Mouse (Mus musculus) activated CD4-positive, CD25-positive, alpha-beta regulatory T cell, adult 4 months (primary cell): Measurements from ENCODE around the gene Cep95. TPM values are rescaled to one million over a fixed set of nuclear protein-coding genes. Genes with fewer than 3 reads are reported as not detected.
"Not testable (repeated sequence)": the region's sequence is repeated elsewhere in the genome, so short reads cannot be mapped to it uniquely, and the experiment has no call there.

ENCODE experiments used
- ATAC-seq: one replicate; pipeline ENCODE4 v1.8.0; 2017
- polyA plus RNA-seq, 2 experiments: library from polyadenylated mRNA; unstranded; fragments of 100-300 nt; shearing (Covaris generic); gene quantifications; one replicate each; pipeline ENCODE4 v1.2.1; 2017

Cep95 gene
- polyA plus RNA-seq, 2 experiments from 2014 or later: 26.9 to 33.3 TPM

DNA sequence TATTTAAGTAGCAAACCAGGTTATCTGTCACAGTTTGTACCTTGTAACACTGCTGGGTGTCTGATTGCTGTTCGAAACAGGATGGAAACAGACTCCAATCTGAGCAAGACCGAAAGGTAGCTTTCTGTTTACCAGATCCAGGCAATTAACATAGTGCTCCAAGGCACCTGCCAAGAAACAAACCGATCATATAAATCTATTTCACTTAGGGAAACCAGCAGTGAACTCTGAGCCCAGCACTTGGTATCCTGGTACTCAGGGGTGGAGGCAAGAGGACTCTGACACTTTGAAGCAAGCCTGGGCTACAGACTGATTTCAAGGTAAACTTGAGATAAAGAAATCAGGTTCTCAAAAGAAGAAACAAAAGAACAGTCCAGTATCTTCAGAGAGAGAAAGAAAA, 11.7 kb upstream of the Cep95 start:
- no peak for ATAC-seq

DNA sequence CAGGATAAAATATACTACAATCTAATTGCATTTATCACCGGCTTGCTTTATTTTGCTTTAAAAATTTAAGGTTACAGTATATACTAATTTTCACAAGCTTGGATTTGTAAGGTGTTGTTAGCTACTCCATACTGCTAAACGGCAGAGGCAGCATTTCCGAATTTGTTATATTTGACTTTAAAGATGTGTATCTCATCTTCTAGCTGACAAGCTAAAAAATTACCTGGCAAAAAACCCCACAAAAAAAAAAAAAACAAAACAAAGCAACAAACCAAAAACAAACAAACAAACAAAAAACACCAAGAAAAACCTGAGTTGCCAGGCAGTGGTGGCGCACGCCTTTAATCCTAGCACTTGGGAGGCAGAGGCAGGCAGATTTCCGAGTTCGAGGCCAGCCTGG, 10.9 kb upstream of the Cep95 start:
- no peak for ATAC-seq

DNA sequence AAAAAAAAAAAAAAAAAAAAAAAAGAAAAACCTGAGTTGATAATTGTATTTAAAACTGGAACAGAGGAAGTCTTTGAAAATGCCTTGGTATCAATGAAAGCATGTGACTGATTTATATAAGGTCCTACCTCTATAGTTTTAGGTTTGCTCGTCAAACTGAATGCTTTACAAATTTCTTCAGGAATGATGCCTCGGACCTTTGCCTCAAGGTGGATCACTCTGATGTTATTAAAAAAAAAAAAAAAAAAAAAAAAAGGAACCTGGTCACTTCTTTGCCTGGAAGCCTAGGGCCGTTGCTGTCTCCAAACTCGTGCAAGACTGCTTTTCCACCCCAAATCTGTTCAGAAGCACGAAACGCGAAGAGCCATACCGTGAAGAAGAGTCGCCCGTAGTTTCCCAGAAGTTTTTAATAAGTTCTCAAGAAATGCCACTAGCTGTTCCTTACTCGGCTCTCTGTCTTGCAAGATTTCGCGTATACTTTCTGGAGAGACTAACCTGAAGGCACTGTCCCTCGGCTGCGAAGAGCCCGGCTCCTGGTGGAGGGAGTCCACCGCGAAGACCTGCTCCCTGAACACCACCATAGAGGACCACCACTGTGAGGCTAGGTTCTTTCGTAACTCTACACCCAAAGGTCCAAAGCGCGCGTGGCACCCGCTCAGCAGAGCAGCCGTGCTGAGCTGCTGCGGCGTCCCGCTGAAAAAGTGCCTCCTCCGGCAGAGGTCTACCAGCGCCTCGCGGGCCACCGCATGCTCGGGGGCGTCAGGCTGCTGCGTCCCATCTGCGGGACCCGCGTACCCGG, 10.3 kb upstream of the Cep95 start:
- ATAC-seq: peak; percentile 22

- peak; percentile 84 for ATAC-seq
Measured at GRCm38 (mm10) chr11:106779388-106780088, 9.5 kb upstream of the Cep95 start, which contains the start of gene Polg2. Gene Polg2, minus strand, starts transcription at chr11:106779537.

DNA sequence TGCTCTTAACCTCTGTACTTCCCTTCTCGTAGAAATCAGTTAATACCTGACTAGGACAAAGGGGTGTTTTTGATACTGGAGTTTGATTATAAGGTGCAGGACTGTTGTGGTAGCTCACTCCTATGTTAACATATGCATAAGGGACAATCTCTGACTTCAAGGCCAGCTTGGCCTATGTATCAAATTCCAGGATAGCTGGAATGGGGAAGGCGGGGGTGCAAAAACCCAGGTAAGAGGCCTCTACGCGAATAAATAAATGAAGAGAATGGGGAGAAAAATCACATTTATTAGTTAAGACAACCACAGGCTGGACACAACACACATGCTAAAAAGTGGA, 9.0 kb upstream of the Cep95 start:
- ATAC-seq: no peak

DNA sequence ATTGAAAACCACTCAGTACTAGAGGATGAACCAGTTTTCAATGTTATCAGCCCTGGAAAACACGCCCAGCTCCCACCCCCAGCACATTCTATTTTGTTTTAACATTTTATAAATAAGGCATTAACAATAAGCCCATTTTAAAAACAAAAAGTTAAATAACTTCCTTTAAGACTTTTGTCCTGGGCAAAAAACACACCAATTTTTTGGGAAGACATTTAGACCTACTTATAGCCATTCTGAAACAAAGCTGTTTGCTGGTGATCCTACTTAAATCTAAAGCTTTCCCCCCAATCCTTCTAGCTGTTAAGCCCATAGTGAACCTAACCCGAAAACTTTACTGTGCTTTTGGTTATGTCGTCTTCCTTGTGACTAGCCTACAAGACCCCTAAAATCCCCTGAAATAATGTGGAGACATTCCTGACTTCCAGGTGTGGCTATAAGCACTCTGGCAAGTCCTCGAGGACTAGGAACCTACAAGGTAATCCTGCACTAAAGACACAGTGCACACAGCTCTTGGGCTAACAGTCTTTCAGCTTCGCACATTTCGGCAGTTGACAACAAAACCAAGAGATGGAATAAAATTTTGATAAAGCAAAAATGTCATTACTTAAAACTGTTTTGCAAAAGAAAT, 8.3 kb upstream of the Cep95 start:
- no peak for ATAC-seq

GRCm38 (mm10) chr11:106782271-106782670, 6.8 kb upstream of the Cep95 start:
- not testable (repeated sequence) for ATAC-seq

DNA sequence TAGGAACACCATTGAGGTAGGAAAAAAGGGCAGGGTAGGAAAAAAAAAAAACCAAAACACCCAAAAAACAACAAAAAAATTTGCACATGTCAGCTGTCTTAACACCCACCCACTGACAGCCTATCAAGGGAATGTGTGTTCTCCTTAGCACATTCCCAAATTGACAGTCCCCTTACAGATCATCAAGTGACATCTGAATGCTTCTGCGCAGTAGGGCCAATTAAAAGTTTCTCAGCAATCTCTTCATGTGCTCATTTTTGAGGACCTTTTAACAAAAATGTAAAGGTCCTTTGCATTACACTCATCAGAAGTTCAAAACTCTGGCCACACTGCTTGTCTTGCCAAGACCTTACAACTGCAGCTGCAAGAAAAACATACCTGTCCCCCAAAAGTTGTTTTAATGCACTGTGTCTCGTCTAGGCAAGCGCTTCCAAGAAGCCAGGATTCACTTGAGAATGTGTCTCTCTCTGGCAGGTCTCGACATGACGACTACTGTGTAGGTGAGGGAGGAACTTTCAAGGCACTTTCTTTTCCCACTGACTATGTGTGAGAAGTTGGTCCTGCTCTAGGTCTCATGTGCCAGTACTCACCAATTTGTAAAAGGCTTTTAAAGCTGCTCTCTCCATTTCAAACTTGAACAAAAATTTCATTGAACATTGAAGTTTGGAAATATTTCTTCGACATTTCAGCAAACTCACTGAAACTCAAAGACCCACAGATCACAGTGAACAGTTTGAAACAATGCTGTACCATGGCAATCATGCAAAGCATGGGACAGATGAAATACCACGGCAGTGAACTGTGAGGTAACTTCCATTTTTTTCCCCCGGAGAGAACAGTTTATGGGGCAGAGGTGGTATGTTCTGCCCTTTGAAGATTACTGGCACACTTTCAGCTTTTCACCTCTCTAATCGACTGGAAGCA, 5.9 kb upstream of the Cep95 start:
- no peak for ATAC-seq

DNA sequence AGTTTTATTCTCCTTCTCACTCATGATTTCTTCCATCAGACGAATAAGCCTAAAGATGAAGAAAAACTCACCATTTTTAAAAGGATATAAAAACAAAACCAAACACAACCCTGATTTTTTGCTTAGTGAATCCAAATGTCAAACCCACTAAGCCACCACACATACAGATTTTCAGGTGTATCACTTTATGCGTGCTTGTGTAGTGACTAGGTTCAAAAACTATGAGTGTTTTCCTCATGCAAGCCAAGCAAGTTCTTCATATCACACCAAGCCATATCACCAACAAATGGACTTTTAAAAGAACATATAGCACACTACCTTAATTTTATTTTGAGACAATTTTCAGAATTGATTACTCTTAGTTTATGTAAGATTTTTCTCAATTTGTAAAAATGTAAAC, 4.6 kb upstream of the Cep95 start:
- no peak for ATAC-seq

DNA sequence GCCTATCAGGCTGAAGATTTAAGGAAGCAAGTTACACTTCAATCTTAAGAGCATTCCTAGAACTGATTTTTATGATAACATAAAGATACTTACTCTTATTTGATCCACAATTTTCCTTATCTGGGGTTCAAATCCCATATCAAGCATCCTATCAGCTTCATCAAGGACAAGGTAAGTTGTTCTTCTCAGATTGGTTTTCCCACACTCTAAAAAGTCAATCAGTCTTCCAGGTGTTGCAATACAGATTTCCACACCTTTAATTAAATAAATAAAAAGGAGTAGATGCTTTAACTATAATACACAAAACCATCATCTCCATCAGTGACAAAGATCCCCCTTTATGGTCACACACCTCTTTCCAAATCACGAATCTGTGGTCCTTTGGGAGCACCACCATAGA, 4.0 kb upstream of the Cep95 start:
- ATAC-seq: no peak

- ATAC-seq: peak; percentile 21
Measured at GRCm38 (mm10) chr11:106787131-106788025, 1.7 kb upstream of the Cep95 start.

- peak; percentile 38 for ATAC-seq
Measured at GRCm38 (mm10) chr11:106788026-106788774, 852 bp upstream of the Cep95 start.

DNA sequence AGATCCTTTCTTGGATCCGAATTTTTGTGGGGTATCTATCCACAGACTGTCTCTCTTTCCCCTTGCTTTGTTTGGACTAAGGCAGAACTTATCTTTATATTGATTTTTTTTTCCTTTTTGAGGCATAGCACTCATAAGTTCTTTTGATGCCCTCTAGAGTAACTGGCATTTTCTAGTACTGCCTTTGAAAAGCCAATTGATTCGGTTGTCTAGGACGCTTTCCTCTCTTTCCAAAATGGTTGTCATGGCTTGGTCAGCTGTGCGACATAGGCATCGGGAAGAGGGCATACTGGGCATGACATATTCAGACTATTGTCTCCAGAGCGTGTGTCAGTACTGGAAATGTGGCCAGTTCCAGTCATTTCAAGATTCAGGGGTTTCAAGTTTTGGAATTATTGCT, 597 bp downstream of the Cep95 start:
- ATAC-seq: no peak

DNA sequence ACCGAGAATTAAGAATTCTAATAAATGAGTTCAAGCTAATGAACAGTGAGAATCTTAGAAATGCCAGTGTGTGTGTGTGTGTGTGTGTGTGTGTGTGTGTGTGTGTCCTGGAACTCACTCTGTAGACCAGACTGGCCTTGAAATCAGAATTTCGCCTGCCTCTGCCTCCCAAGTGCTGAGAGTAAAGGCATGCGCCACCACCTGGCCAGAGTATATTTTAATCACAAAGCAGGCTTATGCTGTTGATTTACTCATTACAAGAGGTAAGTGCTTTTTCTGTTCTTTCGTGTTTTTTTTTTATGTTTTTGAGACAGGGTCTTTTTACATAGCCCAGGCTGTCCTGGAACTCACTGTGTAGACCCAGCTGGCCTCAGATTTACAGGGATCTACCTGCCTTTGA, 4.8 kb downstream of the Cep95 start:
- no peak for ATAC-seq

DNA sequence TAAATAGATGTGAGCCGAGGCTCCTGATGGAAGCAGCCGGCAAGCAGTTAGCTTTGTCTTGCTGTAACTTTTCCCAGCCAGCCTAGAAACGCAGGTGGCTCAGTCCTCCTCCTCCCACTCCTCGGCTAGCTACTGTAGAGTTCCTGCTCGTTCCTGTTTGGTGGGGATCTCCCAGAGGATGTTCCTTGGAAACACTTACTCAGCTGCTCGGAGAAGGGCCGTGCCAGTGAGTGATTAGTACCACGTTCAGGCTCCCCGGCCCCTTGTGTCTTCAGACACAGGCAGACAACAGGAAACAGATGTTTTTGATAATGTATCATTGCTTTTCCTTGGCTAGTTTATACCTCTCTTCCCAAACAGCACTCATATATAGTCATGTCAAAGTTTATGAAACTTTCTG, 6.6 kb downstream of the Cep95 start:
- ATAC-seq: no peak

DNA sequence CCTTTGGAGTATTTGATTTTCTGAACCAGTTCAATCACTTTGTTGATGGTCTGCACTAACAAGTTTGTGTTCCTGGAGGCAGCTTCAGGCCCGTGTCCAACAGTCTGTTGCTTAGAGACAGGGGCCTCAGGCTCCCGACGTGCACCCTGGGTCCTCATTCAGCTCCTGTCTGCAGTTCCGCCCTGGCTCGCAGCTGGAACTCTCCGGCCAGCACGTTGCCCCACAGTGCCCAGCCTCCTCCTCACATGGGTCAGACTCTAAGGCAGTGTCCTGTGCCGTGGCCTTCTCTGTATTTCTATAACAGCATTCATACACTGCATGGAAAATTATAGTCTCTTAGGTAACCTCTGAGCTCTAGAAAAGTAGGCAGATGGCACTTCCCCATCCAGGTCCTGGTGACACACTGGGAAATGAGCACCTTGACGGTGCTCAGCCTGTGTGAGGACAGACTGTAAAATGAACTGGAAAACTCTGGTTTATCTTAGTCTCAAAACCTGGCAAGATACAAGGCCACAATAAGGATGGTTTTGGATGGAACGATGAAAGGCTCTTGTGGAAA, 13.1 kb downstream of the Cep95 start:
- no peak for ATAC-seq

- not testable (repeated sequence) for ATAC-seq
Measured at GRCm38 (mm10) chr11:106807442-106807841, 18.4 kb downstream of the Cep95 start.

GRCm38 (mm10) chr11:106812410-106813136, 23.5 kb downstream of the Cep95 start:
- ATAC-seq: no peak

- ATAC-seq: no peak
Measured at GRCm38 (mm10) chr11:106814601-106815320, 25.7 kb downstream of the Cep95 start.
